Mouse (Mus musculus): ENCODE data around the gene Synpo2. TPM values are rescaled to one million over a fixed set of nuclear protein-coding genes. Genes with fewer than 3 reads are reported as not detected.

The Synpo2 gene
- polyA plus RNA-seq, 1 experiment from 2014 or later: 5.1 TPM

GRCm38 (mm10) chr3:123153337-123153736 lies 82.6 kb downstream of the Synpo2 start:
- H3K9ac ChIP-seq (ENCODE audit: low read depth, low read length): no peak overlapping the region
- 83% methylated on average over 8 of the region's 8 CpGs for WGBS
- no peak for TF ChIP-seq CTCF (IDR thresholded peaks at IDR 0.05; ENCODE audit: low read depth)
- ATAC-seq (replicated peaks; ENCODE audit: low FRiP score, low read depth) (no peak), DNase-seq (ENCODE audit: low spot score) (no peak)
- H3K9me3 ChIP-seq (replicated peaks; ENCODE audit: low read length): no peaks in the 10 kb centered on the region
- H3K27me3 ChIP-seq (ENCODE audit: insufficient read depth, low read length): no peaks in the 10 kb centered on the region
- H3K4me2 ChIP-seq (ENCODE audit: low read length): no peak overlapping the region
- H3K36me3 ChIP-seq (ENCODE audit: insufficient read depth, low read length): no peaks in the 10 kb centered on the region
- no peak overlapping the region for H3K27ac ChIP-seq
- H3K4me1 ChIP-seq (replicated peaks; ENCODE audit: insufficient read depth, low read length): no peaks in the 10 kb centered on the region
- H3K4me3 ChIP-seq (replicated peaks; ENCODE audit: low read depth, low read length): no peak overlapping the region

- no peaks in the 10 kb centered on the region for H3K27me3 ChIP-seq (ENCODE audit: insufficient read depth, low read length)
- DNase-seq (ENCODE audit: low spot score) (no peak), ATAC-seq (replicated peaks; ENCODE audit: low FRiP score, low read depth) (no peak)
- no peak overlapping the region for H3K27ac ChIP-seq
- 86% methylated on average over 5 of the region's 5 CpGs for WGBS
- H3K9ac ChIP-seq (ENCODE audit: low read depth, low read length): no peak overlapping the region
- TF ChIP-seq CTCF (IDR thresholded peaks at IDR 0.05; ENCODE audit: low read depth): no peak
- no peaks in the 10 kb centered on the region for H3K36me3 ChIP-seq (ENCODE audit: insufficient read depth, low read length)
- H3K4me3 ChIP-seq (replicated peaks; ENCODE audit: low read depth, low read length): no peak overlapping the region
- no peaks in the 10 kb centered on the region for H3K4me1 ChIP-seq (replicated peaks; ENCODE audit: insufficient read depth, low read length)
- H3K4me2 ChIP-seq (ENCODE audit: low read length): no peak overlapping the region
- no peaks in the 10 kb centered on the region for H3K9me3 ChIP-seq (replicated peaks; ENCODE audit: low read length)
Measured at GRCm38 (mm10) chr3:123152911-123153310, 83.0 kb downstream of the Synpo2 start.

GRCm38 (mm10) chr3:123150523-123151135 lies 85.3 kb downstream of the Synpo2 start:
- no peak for TF ChIP-seq CTCF (IDR thresholded peaks at IDR 0.05; ENCODE audit: low read depth)
- Histone ChIP-seq H3K4me1 (replicated peaks; ENCODE audit: insufficient read depth, low read length) (no peaks in the 10 kb centered on the region), H3K9ac (ENCODE audit: low read depth, low read length) (no peak overlapping the region), H3K4me3 (replicated peaks; ENCODE audit: low read depth, low read length) (no peak overlapping the region), H3K9me3 (replicated peaks; ENCODE audit: low read length) (no peaks in the 10 kb centered on the region), H3K27ac (no peak overlapping the region), H3K27me3 (ENCODE audit: insufficient read depth, low read length) (no peaks in the 10 kb centered on the region), H3K4me2 (ENCODE audit: low read length) (no peak overlapping the region), H3K36me3 (ENCODE audit: insufficient read depth, low read length) (no peaks in the 10 kb centered on the region)
- DNase-seq (ENCODE audit: low spot score) (no peak), ATAC-seq (replicated peaks; ENCODE audit: low FRiP score, low read depth) (no peak)
- 63% methylated on average over 8 of the region's 8 CpGs for WGBS

- DNase-seq (ENCODE audit: low spot score) (no peak), ATAC-seq (replicated peaks; ENCODE audit: low FRiP score, low read depth) (no peak)
- H3K4me2 ChIP-seq (ENCODE audit: low read length): no peak overlapping the region
- TF ChIP-seq CTCF (IDR thresholded peaks at IDR 0.05; ENCODE audit: low read depth): no peak
- H3K36me3 ChIP-seq (ENCODE audit: insufficient read depth, low read length): no peaks in the 10 kb centered on the region
- 84% methylated on average over 10 of the region's 10 CpGs for WGBS
- H3K4me3 ChIP-seq (replicated peaks; ENCODE audit: low read depth, low read length): no peak overlapping the region
- H3K27ac ChIP-seq: no peak overlapping the region
- no peaks in the 10 kb centered on the region for H3K27me3 ChIP-seq (ENCODE audit: insufficient read depth, low read length)
- H3K9ac ChIP-seq (ENCODE audit: low read depth, low read length): no peak overlapping the region
- no peaks in the 10 kb centered on the region for H3K9me3 ChIP-seq (replicated peaks; ENCODE audit: low read length)
- no peaks in the 10 kb centered on the region for H3K4me1 ChIP-seq (replicated peaks; ENCODE audit: insufficient read depth, low read length)
Measured at GRCm38 (mm10) chr3:123149380-123150162, 86.4 kb downstream of the Synpo2 start.

- Histone ChIP-seq H3K27ac (no peak overlapping the region), H3K27me3 (ENCODE audit: insufficient read depth, low read length) (no peaks in the 10 kb centered on the region), H3K4me3 (replicated peaks; ENCODE audit: low read depth, low read length) (no peak overlapping the region), H3K9me3 (replicated peaks; ENCODE audit: low read length) (no peaks in the 10 kb centered on the region), H3K4me2 (ENCODE audit: low read length) (no peak overlapping the region), H3K9ac (ENCODE audit: low read depth, low read length) (no peak overlapping the region), H3K36me3 (ENCODE audit: insufficient read depth, low read length) (no peaks in the 10 kb centered on the region), H3K4me1 (replicated peaks; ENCODE audit: insufficient read depth, low read length) (no peaks in the 10 kb centered on the region)
- DNase-seq (ENCODE audit: low spot score) (no peak), ATAC-seq (replicated peaks; ENCODE audit: low FRiP score, low read depth) (no peak)
- WGBS: 83% methylated on average over 3 of the region's 3 CpGs
- no peak for TF ChIP-seq CTCF (IDR thresholded peaks at IDR 0.05; ENCODE audit: low read depth)
Measured at GRCm38 (mm10) chr3:123148641-123149040, 87.3 kb downstream of the Synpo2 start.

- Histone ChIP-seq H3K9ac (ENCODE audit: low read depth, low read length) (no peak overlapping the region), H3K4me2 (ENCODE audit: low read length) (no peak overlapping the region), H3K4me3 (replicated peaks; ENCODE audit: low read depth, low read length) (no peak overlapping the region), H3K36me3 (ENCODE audit: insufficient read depth, low read length) (no peaks in the 10 kb centered on the region), H3K27me3 (ENCODE audit: insufficient read depth, low read length) (no peaks in the 10 kb centered on the region), H3K9me3 (replicated peaks; ENCODE audit: low read length) (no peaks in the 10 kb centered on the region), H3K4me1 (replicated peaks; ENCODE audit: insufficient read depth, low read length) (no peaks in the 10 kb centered on the region), H3K27ac (no peak overlapping the region)
- ATAC-seq (replicated peaks; ENCODE audit: low FRiP score, low read depth): no peak
- no peak for TF ChIP-seq CTCF (IDR thresholded peaks at IDR 0.05; ENCODE audit: low read depth)
- no peak for DNase-seq (ENCODE audit: low spot score)
- WGBS: 85% methylated on average over 8 of the region's 8 CpGs
Measured at GRCm38 (mm10) chr3:123146557-123146956, 89.4 kb downstream of the Synpo2 start.

All from kidney, postnatal 0 days (tissue).